Mouse (Mus musculus): Measurements from ENCODE around the gene Casq1. TPM values are rescaled to one million over a fixed set of nuclear protein-coding genes. Genes with fewer than 3 reads are reported as not detected.

Gene Casq1
- polyA plus RNA-seq, 1 experiment from 2014 or later = 3.8 TPM

GRCm38 (mm10) chr1:172173181-172173580 is 46.5 kb downstream of the Casq1 start:
- Histone ChIP-seq H3K27ac (replicated peaks) (no peak overlapping the region), H3K4me1 (peaks cover 3% of the 10 kb centered on the region; the same call in 1 of the 2 replicates), H3K27me3 (replicated peaks) (no peaks in the 10 kb centered on the region), H3K36me3 (peaks cover 69% of the 10 kb centered on the region), H3K9ac (replicated peaks) (no peak overlapping the region), H3K4me2 (no peak overlapping the region), H3K9me3 (replicated peaks) (no peaks in the 10 kb centered on the region), H3K4me3 (replicated peaks) (no peak overlapping the region)
- no peak for ATAC-seq (ENCODE audit: low FRiP score)
- 61% methylated on average over 5 of the region's 5 CpGs for WGBS

DNA sequence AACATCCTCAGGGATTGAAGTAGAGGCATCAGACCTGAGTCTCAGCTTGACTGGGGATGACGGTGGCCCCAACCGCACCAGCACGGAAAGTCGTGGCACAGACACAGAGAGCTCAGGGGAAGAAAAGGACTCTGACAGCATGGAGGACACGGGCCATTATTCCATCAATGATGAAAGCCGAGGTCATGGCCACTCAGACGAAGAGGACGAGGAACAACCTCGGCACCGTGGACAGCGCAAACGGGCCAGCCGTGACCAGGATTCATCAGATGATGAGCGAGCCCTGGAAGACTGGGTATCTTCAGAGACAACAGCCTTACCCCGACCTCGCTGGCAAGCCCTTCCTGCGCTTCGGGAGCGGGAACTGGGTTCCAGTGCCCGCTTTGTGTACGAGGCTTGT is 47.3 kb downstream of the Casq1 start:
- no peak overlapping the region for H3K27ac ChIP-seq (replicated peaks)
- H3K9me3 ChIP-seq (replicated peaks) = no peaks in the 10 kb centered on the region
- no peaks in the 10 kb centered on the region for H3K27me3 ChIP-seq (replicated peaks)
- no peak overlapping the region for H3K4me2 ChIP-seq
- no peak overlapping the region for H3K9ac ChIP-seq (replicated peaks)
- H3K36me3 ChIP-seq = peaks cover 66% of the 10 kb centered on the region
- peaks cover 3% of the 10 kb centered on the region; the same call in 1 of the 2 replicates for H3K4me1 ChIP-seq
- 84% methylated on average over 21 of the region's 21 CpGs for WGBS
- no peak overlapping the region for H3K4me3 ChIP-seq (replicated peaks)
- ATAC-seq (ENCODE audit: low FRiP score) = no peak

GRCm38 (mm10) chr1:172169809-172170208 is 49.9 kb downstream of the Casq1 start:
- no peaks in the 10 kb centered on the region for H3K9me3 ChIP-seq (replicated peaks)
- H3K27ac ChIP-seq (replicated peaks) = no peak overlapping the region
- H3K27me3 ChIP-seq (replicated peaks) = no peaks in the 10 kb centered on the region
- WGBS = 97% methylated on average over 5 of the region's 5 CpGs
- H3K4me3 ChIP-seq (replicated peaks) = no peak overlapping the region
- peaks cover 3% of the 10 kb centered on the region; the same call in 1 of the 2 replicates for H3K4me1 ChIP-seq
- H3K36me3 ChIP-seq = peaks cover 70% of the 10 kb centered on the region
- no peak for ATAC-seq (ENCODE audit: low FRiP score)
- H3K9ac ChIP-seq (replicated peaks) = no peak overlapping the region
- no peak overlapping the region for H3K4me2 ChIP-seq

- peaks cover 52% of the 10 kb centered on the region for H3K36me3 ChIP-seq
- ATAC-seq (ENCODE audit: low FRiP score) = no peak
- H3K4me2 ChIP-seq = no peak overlapping the region
- H3K9ac ChIP-seq (replicated peaks) = no peak overlapping the region
- WGBS = 64% methylated on average over 5 of the region's 5 CpGs
- H3K27ac ChIP-seq (replicated peaks) = no peak overlapping the region
- H3K9me3 ChIP-seq (replicated peaks) = no peaks in the 10 kb centered on the region
- H3K4me1 ChIP-seq = peaks cover 4% of the 10 kb centered on the region; the same call in 1 of the 2 replicates
- H3K27me3 ChIP-seq (replicated peaks) = no peaks in the 10 kb centered on the region
- no peak overlapping the region for H3K4me3 ChIP-seq (replicated peaks)
Measured at GRCm38 (mm10) chr1:172167911-172168310, 51.8 kb downstream of the Casq1 start.

DNA sequence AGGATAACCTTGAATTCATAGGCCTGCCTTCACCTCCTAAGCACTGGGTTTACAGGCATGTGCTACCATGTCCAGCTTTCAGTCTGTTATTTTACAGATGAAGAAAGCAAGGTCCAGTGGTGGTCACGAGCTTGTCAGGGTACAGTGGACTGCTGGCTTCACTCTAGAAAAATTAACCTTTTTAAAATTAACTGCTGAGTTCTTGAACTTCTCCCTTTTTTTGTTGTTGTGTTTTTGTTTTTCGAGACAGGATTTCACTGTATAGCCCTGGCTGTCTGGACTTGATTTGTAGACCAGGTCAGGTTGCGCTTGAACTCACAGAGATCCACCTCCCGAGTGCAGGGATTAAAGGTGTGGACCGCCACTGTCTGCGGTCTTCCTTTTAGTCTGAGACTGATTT is 56.7 kb downstream of the Casq1 start:
- Histone ChIP-seq H3K4me1 (peaks cover 3% of the 10 kb centered on the region; the same call in 1 of the 2 replicates), H3K9me3 (replicated peaks) (no peaks in the 10 kb centered on the region), H3K27ac (replicated peaks) (no peak overlapping the region), H3K4me2 (no peak overlapping the region), H3K27me3 (replicated peaks) (no peaks in the 10 kb centered on the region), H3K4me3 (replicated peaks) (no peak overlapping the region), H3K36me3 (peaks cover 22% of the 10 kb centered on the region), H3K9ac (replicated peaks) (no peak overlapping the region)
- 80% methylated on average over 6 of the region's 6 CpGs for WGBS
- ATAC-seq (ENCODE audit: low FRiP score) = no peak

- Histone ChIP-seq H3K4me2 (no peak overlapping the region), H3K9ac (replicated peaks) (no peak overlapping the region), H3K27ac (replicated peaks) (no peak overlapping the region), H3K36me3 (peaks cover 16% of the 10 kb centered on the region), H3K4me1 (peaks cover 3% of the 10 kb centered on the region; the same call in 1 of the 2 replicates), H3K9me3 (replicated peaks) (no peaks in the 10 kb centered on the region), H3K4me3 (replicated peaks) (no peak overlapping the region), H3K27me3 (replicated peaks) (no peaks in the 10 kb centered on the region)
- WGBS = 97% methylated on average over 1 of the region's 1 CpGs
- peak; percentile 72; the same call in 1 of the 2 replicates for ATAC-seq (ENCODE audit: low FRiP score)
Measured at GRCm38 (mm10) chr1:172162009-172162408, 57.7 kb downstream of the Casq1 start.

GRCm38 (mm10) chr1:172160508-172160907 is 59.2 kb downstream of the Casq1 start:
- Histone ChIP-seq H3K9ac (replicated peaks) (no peak overlapping the region), H3K4me1 (peaks cover 3% of the 10 kb centered on the region; the same call in 1 of the 2 replicates), H3K4me3 (replicated peaks) (no peak overlapping the region), H3K9me3 (replicated peaks) (no peaks in the 10 kb centered on the region), H3K36me3 (peaks cover 9% of the 10 kb centered on the region), H3K27ac (replicated peaks) (no peak overlapping the region), H3K4me2 (no peak overlapping the region), H3K27me3 (replicated peaks) (no peaks in the 10 kb centered on the region)
- no peak for ATAC-seq (ENCODE audit: low FRiP score)

- H3K27me3 ChIP-seq (replicated peaks) = no peaks in the 10 kb centered on the region
- no peak overlapping the region for H3K9ac ChIP-seq (replicated peaks)
- H3K27ac ChIP-seq (replicated peaks) = no peak overlapping the region
- 80% methylated on average over 4 of the region's 4 CpGs for WGBS
- H3K4me2 ChIP-seq = no peak overlapping the region
- H3K4me3 ChIP-seq (replicated peaks) = no peak overlapping the region
- no peak for ATAC-seq (ENCODE audit: low FRiP score)
- H3K9me3 ChIP-seq (replicated peaks) = no peaks in the 10 kb centered on the region
- H3K36me3 ChIP-seq = peaks cover 9% of the 10 kb centered on the region
- H3K4me1 ChIP-seq = peaks cover 3% of the 10 kb centered on the region; the same call in 1 of the 2 replicates
Measured at GRCm38 (mm10) chr1:172159970-172160369, 59.7 kb downstream of the Casq1 start.

Other genes with a start within 250 kb of the Casq1 start
- 37.3 and 40.1 TPM in 2 replicates for gene Vangl2, start 191.4 kb downstream of the Casq1 start, polyA plus RNA-seq (2015; fragmentation: Nextera tagmentation; extraction: Ambion mirVana)
- 2.2 and 2.6 TPM in 2 replicates for gene Nhlh1, start 162.3 kb downstream of the Casq1 start, polyA plus RNA-seq (2015; fragmentation: Nextera tagmentation; extraction: Ambion mirVana)
- gene Copa, start 137.3 kb downstream of the Casq1 start, polyA plus RNA-seq (2015; fragmentation: Nextera tagmentation; extraction: Ambion mirVana) = 174 and 182 TPM in 2 replicates
- gene Ncstn, start 137.1 kb downstream of the Casq1 start, polyA plus RNA-seq (2015; fragmentation: Nextera tagmentation; extraction: Ambion mirVana) = 100 and 109 TPM in 2 replicates
- gene Pex19, start 93.1 kb downstream of the Casq1 start, polyA plus RNA-seq (2015; fragmentation: Nextera tagmentation; extraction: Ambion mirVana) = 154 and 162 TPM in 2 replicates
- gene Dcaf8, start 71.8 kb downstream of the Casq1 start, polyA plus RNA-seq (2015; fragmentation: Nextera tagmentation; extraction: Ambion mirVana) = 84.5 and 93.4 TPM in 2 replicates
- gene Pea15a, start 13.1 kb downstream of the Casq1 start, polyA plus RNA-seq (2015; fragmentation: Nextera tagmentation; extraction: Ambion mirVana) = 378 and 415 TPM in 2 replicates
- 0.05 TPM in 1 of 2 replicates, not detected in the other for gene Atp1a4, start 38.5 kb upstream of the Casq1 start, polyA plus RNA-seq (2015; fragmentation: Nextera tagmentation; extraction: Ambion mirVana)
- gene Igsf8, start 41.8 kb upstream of the Casq1 start, polyA plus RNA-seq (2015; fragmentation: Nextera tagmentation; extraction: Ambion mirVana) = 70.9 and 71.3 TPM in 2 replicates
- 57.9 and 63.1 TPM in 2 replicates for gene Atp1a2, start 78.2 kb upstream of the Casq1 start, polyA plus RNA-seq (2015; fragmentation: Nextera tagmentation; extraction: Ambion mirVana)
- gene Kcnj9, start 109.5 kb upstream of the Casq1 start, polyA plus RNA-seq (2015; fragmentation: Nextera tagmentation; extraction: Ambion mirVana) = 2.5 and 3.2 TPM in 2 replicates
- gene Kcnj10, start 121.3 kb upstream of the Casq1 start, polyA plus RNA-seq (2015; fragmentation: Nextera tagmentation; extraction: Ambion mirVana) = 2.3 and 2.5 TPM in 2 replicates
- gene Pigm, start 156.7 kb upstream of the Casq1 start, polyA plus RNA-seq (2015; fragmentation: Nextera tagmentation; extraction: Ambion mirVana) = 3.7 and 3.8 TPM in 2 replicates

All from neural tube, embryonic 15.5 days (tissue).